Mouse (Mus musculus): ENCODE results near the gene Ubr2. TPM values are rescaled to one million over a fixed set of nuclear protein-coding genes. Genes with fewer than 3 reads are reported as not detected.

The Ubr2 gene
- total RNA-seq, 2 experiments from 2014 or later: 51.3 to 54.5 TPM

- intact Hi-C loops (cut with DNase I): no loop called here
- DNase-seq (ENCODE audit: extremely low spot score in 1 of 2, low spot score in 2 of 2): no peak
Observed at GRCm38 (mm10) chr17:47006741-47007140, 3.6 kb downstream of the Ubr2 start.

GRCm38 (mm10) chr17:47005741-47006405 is 4.5 kb downstream of the Ubr2 start:
- intact Hi-C loops (cut with DNase I): no loop called here
- DNase-seq (ENCODE audit: extremely low spot score in 1 of 2, low spot score in 2 of 2): no peak

GRCm38 (mm10) chr17:47003305-47003704 is 7.1 kb downstream of the Ubr2 start:
- intact Hi-C loops (cut with DNase I): no loop called here
- DNase-seq (ENCODE audit: extremely low spot score in 1 of 2, low spot score in 2 of 2): no peak

GRCm38 (mm10) chr17:47002401-47002800 is 8.0 kb downstream of the Ubr2 start:
- DNase-seq (ENCODE audit: extremely low spot score in 1 of 2, low spot score in 2 of 2): no peak
- intact Hi-C loops (cut with DNase I): no loop called here

GRCm38 (mm10) chr17:46998840-46999239 is 11.5 kb downstream of the Ubr2 start:
- DNase-seq (ENCODE audit: extremely low spot score in 1 of 2, low spot score in 2 of 2): no peak
- intact Hi-C loops (cut with DNase I): no loop called here

GRCm38 (mm10) chr17:46996484-46996883 is 13.9 kb downstream of the Ubr2 start:
- intact Hi-C loops (cut with DNase I): no loop called here
- no peak for DNase-seq (ENCODE audit: extremely low spot score in 1 of 2, low spot score in 2 of 2)

GRCm38 (mm10) chr17:46995621-46996020 is 14.7 kb downstream of the Ubr2 start:
- intact Hi-C loops (cut with DNase I): no loop called here
- no peak for DNase-seq (ENCODE audit: extremely low spot score in 1 of 2, low spot score in 2 of 2)

- intact Hi-C loops (cut with DNase I): no loop called here
- peak in 1 of 2 experiments; percentile 37 for DNase-seq (ENCODE audit: extremely low spot score in 1 of 2, low spot score in 2 of 2)
Observed at GRCm38 (mm10) chr17:46994641-46995398, 15.5 kb downstream of the Ubr2 start.

- DNase-seq (ENCODE audit: extremely low spot score in 1 of 2, low spot score in 2 of 2): no peak
- intact Hi-C loops (cut with DNase I): no loop called here
Observed at GRCm38 (mm10) chr17:46993625-46994024, 16.7 kb downstream of the Ubr2 start.

GRCm38 (mm10) chr17:46987631-46988030 is 22.7 kb downstream of the Ubr2 start:
- intact Hi-C loops (cut with DNase I): no loop called here
- DNase-seq (ENCODE audit: extremely low spot score in 1 of 2, low spot score in 2 of 2): no peak

- intact Hi-C loops (cut with DNase I): loop anchor here (5.0 kb wide), 1 partner anchor 38 kb away; no protein-coding TSS in a partner anchor
Observed at GRCm38 (mm10) chr17:46980050-46980449, 30.3 kb downstream of the Ubr2 start.

GRCm38 (mm10) chr17:46975183-46975582 is 35.2 kb downstream of the Ubr2 start:
- intact Hi-C loops (cut with DNase I): no loop called here
- peak in 1 of 2 experiments; percentile 49 for DNase-seq (ENCODE audit: extremely low spot score in 1 of 2, low spot score in 2 of 2)

More at GRCm38 (mm10) chr17:46980050-46980449, 30.3 kb downstream of the Ubr2 start:
- no peak for DNase-seq (ENCODE audit: extremely low spot score in 1 of 2, low spot score in 2 of 2)

- no peak for DNase-seq (ENCODE audit: extremely low spot score in 1 of 2, low spot score in 2 of 2)
- intact Hi-C loops (cut with DNase I): no loop called here
Observed at GRCm38 (mm10) chr17:46972603-46973002, 37.8 kb downstream of the Ubr2 start.

GRCm38 (mm10) chr17:46966892-46967291 is 43.5 kb downstream of the Ubr2 start:
- intact Hi-C loops (cut with DNase I): no loop called here
- no peak for DNase-seq (ENCODE audit: extremely low spot score in 1 of 2, low spot score in 2 of 2)

- intact Hi-C loops (cut with DNase I): no loop called here
- DNase-seq (ENCODE audit: extremely low spot score in 1 of 2, low spot score in 2 of 2): no peak
Observed at GRCm38 (mm10) chr17:46963186-46963585, 47.2 kb downstream of the Ubr2 start.

GRCm38 (mm10) chr17:46962153-46962552 is 48.2 kb downstream of the Ubr2 start:
- DNase-seq (ENCODE audit: extremely low spot score in 1 of 2, low spot score in 2 of 2): no peak

GRCm38 (mm10) chr17:46960216-46960615 is 50.1 kb downstream of the Ubr2 start:
- intact Hi-C loops (cut with DNase I): no loop called here

More at GRCm38 (mm10) chr17:46962153-46962552, 48.2 kb downstream of the Ubr2 start:
- intact Hi-C loops (cut with DNase I): no loop called here

GRCm38 (mm10) chr17:46958045-46958444 is 52.3 kb downstream of the Ubr2 start:
- intact Hi-C loops (cut with DNase I): no loop called here
- DNase-seq (ENCODE audit: extremely low spot score in 1 of 2, low spot score in 2 of 2): no peak

More at GRCm38 (mm10) chr17:46960216-46960615, 50.1 kb downstream of the Ubr2 start:
- DNase-seq (ENCODE audit: extremely low spot score in 1 of 2, low spot score in 2 of 2): no peak

GRCm38 (mm10) chr17:46946276-46946675 is 64.1 kb downstream of the Ubr2 start:
- no peak for DNase-seq (ENCODE audit: extremely low spot score in 1 of 2, low spot score in 2 of 2)
- intact Hi-C loops (cut with DNase I): no loop called here

GRCm38 (mm10) chr17:46942421-46942820 is 67.9 kb downstream of the Ubr2 start:
- no peak for DNase-seq (ENCODE audit: extremely low spot score in 1 of 2, low spot score in 2 of 2)
- intact Hi-C loops (cut with DNase I): loop anchor here (5.0 kb wide), 1 partner anchor 40 kb away; no protein-coding TSS in a partner anchor
